Mouse (Mus musculus): ENCODE results near the gene Foxred1. TPM values are rescaled to one million over a fixed set of nuclear protein-coding genes. Genes with fewer than 3 reads are reported as not detected.

The Foxred1 gene
- polyA plus RNA-seq, 1 experiment from 2014 or later = 48.5 TPM

DNA sequence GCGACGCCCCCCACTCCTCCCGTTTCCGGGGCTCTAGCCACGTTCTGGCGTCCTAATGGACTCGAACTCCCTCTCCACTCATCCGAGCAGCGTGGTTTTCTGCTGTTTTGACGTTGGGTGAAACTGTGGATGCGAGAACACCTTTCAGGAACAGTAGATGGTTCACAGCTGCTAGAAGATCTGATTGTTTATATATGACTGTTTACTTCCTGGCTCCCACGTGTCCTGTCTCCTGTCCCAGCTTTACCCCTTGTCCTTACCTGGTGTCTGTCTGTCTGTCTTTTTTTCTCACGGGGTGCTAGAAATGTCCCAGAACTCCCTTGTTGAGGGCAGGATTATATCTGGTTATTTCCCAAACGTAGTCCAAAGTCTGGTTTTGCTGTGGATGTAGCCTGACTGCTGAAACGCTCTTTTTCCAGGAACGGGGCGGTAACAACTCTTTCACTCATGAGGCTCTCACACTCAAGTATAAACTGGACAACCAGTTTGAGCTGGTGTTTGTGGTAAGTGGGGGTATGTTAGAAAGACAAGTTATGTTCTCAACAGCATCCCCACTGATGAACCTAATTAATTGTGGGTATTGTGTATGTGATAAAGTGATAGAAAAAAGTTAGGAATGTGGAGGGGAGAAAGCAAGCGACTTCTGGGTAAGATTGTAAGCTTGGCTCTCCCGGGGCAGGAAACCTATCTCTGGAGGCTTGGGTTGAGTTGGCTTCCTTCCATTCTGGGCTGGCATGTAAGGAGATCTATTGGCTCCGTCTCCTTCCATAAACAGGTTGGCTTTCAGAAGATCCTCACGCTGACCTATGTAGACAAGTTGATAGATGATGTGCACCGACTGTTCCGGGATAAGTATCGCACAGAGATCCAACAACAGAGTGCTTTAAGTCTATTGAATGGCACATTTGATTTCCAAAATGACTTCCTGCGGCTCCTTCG lies 987 bp upstream of the Foxred1 start:
- ATAC-seq (ENCODE audit: low FRiP score, low read depth) = no peak
- WGBS = 38% methylated on average over 26 of the region's 26 CpGs
- Histone ChIP-seq H3K4me1 (peaks cover 16% of the 10 kb centered on the region), H3K9me3 (no peaks in the 10 kb centered on the region), H3K36me3 (peaks cover 57% of the 10 kb centered on the region), H3K4me3 (peak overlapping the region; percentile 87), H3K27ac (replicated peaks) (peak overlapping the region; percentile 58; the same call in 1 of the 2 replicates), H3K9ac (replicated peaks) (peak overlapping the region; percentile 80), H3K27me3 (no peaks in the 10 kb centered on the region), H3K4me2 (replicated peaks) (peak overlapping the region; percentile 91)

DNA sequence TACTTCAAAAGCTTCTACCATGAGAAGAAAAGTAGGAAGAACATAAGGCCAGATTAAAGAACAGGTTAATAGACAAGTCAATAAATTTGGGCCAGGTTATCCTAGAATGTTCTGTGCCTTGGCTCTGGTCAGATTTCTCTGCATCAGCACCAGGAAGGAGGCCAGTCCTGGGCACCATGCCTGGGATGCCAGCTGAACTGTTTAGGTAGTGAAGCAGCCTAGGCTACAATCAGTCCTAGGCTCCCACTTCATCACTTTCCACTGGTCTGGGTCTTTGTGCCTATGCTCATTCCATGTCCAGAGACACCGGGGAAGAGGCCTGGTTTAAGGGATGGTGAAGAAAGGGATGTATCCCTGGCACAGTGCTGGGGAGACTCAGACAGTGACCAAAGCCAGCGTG lies 6.4 kb downstream of the Foxred1 start:
- Histone ChIP-seq H3K9ac (replicated peaks) (no peak overlapping the region), H3K27ac (replicated peaks) (no peak overlapping the region), H3K36me3 (peaks cover 41% of the 10 kb centered on the region), H3K9me3 (no peaks in the 10 kb centered on the region), H3K4me3 (no peak overlapping the region), H3K4me2 (replicated peaks) (no peak overlapping the region), H3K27me3 (no peaks in the 10 kb centered on the region), H3K4me1 (peaks cover 9% of the 10 kb centered on the region; the same call in 1 of the 2 replicates)
- ATAC-seq (ENCODE audit: low FRiP score, low read depth) = no peak
- WGBS = 97% methylated on average over 2 of the region's 2 CpGs

DNA sequence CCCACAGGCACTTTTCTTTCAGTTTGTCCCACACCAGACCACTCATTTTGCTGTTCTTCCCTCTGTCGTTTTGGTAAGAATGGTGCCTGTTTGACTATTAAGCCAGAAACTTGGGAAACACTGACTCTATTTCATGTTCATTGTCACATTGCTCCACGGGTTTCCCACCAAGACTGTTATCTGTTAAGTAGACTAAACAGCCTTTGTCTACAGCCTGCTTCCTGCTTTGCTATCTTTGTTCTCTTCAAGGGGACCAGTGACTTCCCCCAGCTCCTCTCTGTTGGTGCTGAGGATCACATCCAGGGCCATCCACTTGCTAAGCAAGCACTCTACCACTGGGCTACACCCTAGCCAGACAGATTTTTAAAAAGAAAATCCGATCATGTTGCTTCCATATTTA lies 7.3 kb downstream of the Foxred1 start:
- H3K4me3 ChIP-seq = no peak overlapping the region
- H3K36me3 ChIP-seq = peaks cover 41% of the 10 kb centered on the region
- no peak for ATAC-seq (ENCODE audit: low FRiP score, low read depth)
- 78% methylated on average over 3 of the region's 3 CpGs for WGBS
- H3K9ac ChIP-seq (replicated peaks) = no peak overlapping the region
- H3K4me2 ChIP-seq (replicated peaks) = no peak overlapping the region
- H3K9me3 ChIP-seq = no peaks in the 10 kb centered on the region
- H3K4me1 ChIP-seq = peaks cover 17% of the 10 kb centered on the region
- no peaks in the 10 kb centered on the region for H3K27me3 ChIP-seq
- H3K27ac ChIP-seq (replicated peaks) = no peak overlapping the region

- Histone ChIP-seq H3K4me1 (peaks cover 17% of the 10 kb centered on the region), H3K9me3 (no peaks in the 10 kb centered on the region), H3K36me3 (peaks cover 13% of the 10 kb centered on the region), H3K4me3 (peak overlapping the region; percentile 71), H3K9ac (replicated peaks) (peak overlapping the region; percentile 72; the same call in 1 of the 2 replicates), H3K27me3 (no peaks in the 10 kb centered on the region), H3K4me2 (replicated peaks) (peak overlapping the region; percentile 77), H3K27ac (replicated peaks) (no peak overlapping the region)
- ATAC-seq (ENCODE audit: low FRiP score, low read depth) = no peak
- 66% methylated on average over 9 of the region's 9 CpGs for WGBS
These were observed 10.3 kb downstream of the Foxred1 start for GRCm38 (mm10) chr9:35200529-35201060.

GRCm38 (mm10) chr9:35199772-35200471 lies 10.9 kb downstream of the Foxred1 start, which contains the start of the genes Srpr and Tirap:
Gene Srpr, plus strand, starts transcription at chr9:35200175.
Gene Tirap, minus strand, starts transcription at chr9:35200291.
- under 1% methylated on average over 33 of the region's 44 CpGs for WGBS
- Histone ChIP-seq H3K4me2 (replicated peaks) (peak within 1 kb of the TSS; percentile 77), H3K9ac (replicated peaks) (peak within 1 kb of the TSS; percentile 72), H3K27ac (replicated peaks) (peak within 1 kb of the TSS; percentile 52; the same call in 1 of the 2 replicates), H3K9me3 (no peaks in the 10 kb centered on the region), H3K4me1 (peaks cover 17% of the 10 kb centered on the region), H3K27me3 (no peaks in the 10 kb centered on the region), H3K4me3 (peak within 1 kb of the TSS; percentile 71), H3K36me3 (peaks cover 6% of the 10 kb centered on the region)
- ATAC-seq (ENCODE audit: low FRiP score, low read depth) = peak; percentile 94

GRCm38 (mm10) chr9:35198945-35199771 lies 11.7 kb downstream of the Foxred1 start:
- no peaks in the 10 kb centered on the region for H3K9me3 ChIP-seq
- no peaks in the 10 kb centered on the region for H3K36me3 ChIP-seq
- WGBS = 27% methylated on average over 18 of the region's 18 CpGs
- ATAC-seq (ENCODE audit: low FRiP score, low read depth) = peak; percentile 81
- peak overlapping the region; percentile 77 for H3K4me2 ChIP-seq (replicated peaks)
- peak overlapping the region; percentile 71 for H3K4me3 ChIP-seq
- H3K4me1 ChIP-seq = peaks cover 17% of the 10 kb centered on the region
- H3K27ac ChIP-seq (replicated peaks) = 0 out of 2 replicates have a peak overlapping the region, but pooled peaks have one; percentile 52
- H3K27me3 ChIP-seq = no peaks in the 10 kb centered on the region
- peak overlapping the region; percentile 72 for H3K9ac ChIP-seq (replicated peaks)

- WGBS = 79% methylated on average over 10 of the region's 10 CpGs
- no peak for ATAC-seq (ENCODE audit: low FRiP score, low read depth)
- Histone ChIP-seq H3K9ac (replicated peaks) (no peak overlapping the region), H3K4me3 (no peak overlapping the region), H3K27ac (replicated peaks) (no peak overlapping the region), H3K9me3 (no peaks in the 10 kb centered on the region), H3K27me3 (no peaks in the 10 kb centered on the region), H3K36me3 (no peaks in the 10 kb centered on the region), H3K4me1 (peaks cover 17% of the 10 kb centered on the region), H3K4me2 (replicated peaks) (no peak overlapping the region)
These were observed 12.5 kb downstream of the Foxred1 start for GRCm38 (mm10) chr9:35198351-35198750.

DNA sequence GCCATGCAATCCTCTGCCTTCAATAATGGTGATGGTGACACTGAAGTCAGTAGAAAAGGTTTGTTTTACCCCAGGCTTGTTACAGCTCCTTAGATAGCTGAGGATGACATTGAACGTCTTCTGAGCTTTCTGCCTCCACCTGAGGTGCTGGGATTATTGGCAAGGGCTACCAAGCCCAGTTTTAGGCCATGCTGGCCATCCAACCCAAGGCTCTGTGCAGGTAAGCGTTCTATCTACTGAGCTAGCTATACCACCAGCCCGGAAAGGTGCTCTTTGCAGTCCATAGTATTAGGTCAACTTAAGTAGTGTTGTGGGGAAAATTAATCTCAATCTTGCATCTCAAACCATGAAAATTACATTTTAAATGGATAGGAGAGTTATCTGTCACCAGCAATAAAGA lies 13.2 kb downstream of the Foxred1 start:
- Histone ChIP-seq H3K4me1 (peaks cover 17% of the 10 kb centered on the region), H3K27ac (replicated peaks) (no peak overlapping the region), H3K36me3 (no peaks in the 10 kb centered on the region), H3K27me3 (no peaks in the 10 kb centered on the region), H3K4me3 (no peak overlapping the region), H3K9ac (replicated peaks) (no peak overlapping the region), H3K4me2 (replicated peaks) (no peak overlapping the region), H3K9me3 (no peaks in the 10 kb centered on the region)
- ATAC-seq (ENCODE audit: low FRiP score, low read depth) = no peak
- 90% methylated on average over 3 of the region's 3 CpGs for WGBS

- Histone ChIP-seq H3K4me3 (no peak overlapping the region), H3K27ac (replicated peaks) (no peak overlapping the region), H3K9me3 (no peaks in the 10 kb centered on the region), H3K4me1 (peaks cover 4% of the 10 kb centered on the region; the same call in 1 of the 2 replicates), H3K36me3 (peaks cover 5% of the 10 kb centered on the region; the same call in 1 of the 2 replicates), H3K4me2 (replicated peaks) (no peak overlapping the region), H3K9ac (replicated peaks) (no peak overlapping the region), H3K27me3 (no peaks in the 10 kb centered on the region)
- WGBS = 96% methylated on average over 3 of the region's 3 CpGs
- ATAC-seq (ENCODE audit: low FRiP score, low read depth) = no peak
These were observed 16.8 kb downstream of the Foxred1 start for GRCm38 (mm10) chr9:35194048-35194447.

DNA sequence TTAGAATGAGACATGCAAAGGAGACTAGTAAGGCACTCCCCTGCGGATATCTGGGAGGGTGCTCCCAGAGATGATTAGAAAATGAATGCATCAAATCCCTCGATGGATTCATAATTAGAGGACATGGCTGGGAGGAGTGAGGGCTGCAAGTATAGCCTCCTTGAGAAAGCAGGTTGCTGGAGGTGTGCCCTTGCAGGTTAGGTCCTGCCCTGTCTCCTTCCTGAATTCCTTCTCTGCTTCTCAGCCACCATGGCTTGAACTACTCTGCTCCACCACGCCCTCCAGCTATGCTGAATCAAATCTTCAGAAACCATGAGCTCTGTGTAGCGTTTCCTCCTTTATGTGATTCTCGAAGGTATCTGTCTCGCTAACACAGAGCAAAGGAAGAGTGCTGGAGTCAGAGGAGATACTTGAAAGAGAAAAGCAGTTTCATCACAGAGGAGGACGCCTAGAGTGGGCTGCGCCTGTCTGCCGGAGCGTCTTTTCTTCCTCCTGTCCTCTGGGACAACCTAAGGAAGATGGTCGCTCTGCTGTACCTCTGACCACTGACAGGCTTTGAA lies 17.8 kb downstream of the Foxred1 start:
- H3K4me3 ChIP-seq = no peak overlapping the region
- ATAC-seq (ENCODE audit: low FRiP score, low read depth) = no peak
- no peaks in the 10 kb centered on the region for H3K9me3 ChIP-seq
- no peaks in the 10 kb centered on the region for H3K4me1 ChIP-seq
- 81% methylated on average over 11 of the region's 11 CpGs for WGBS
- H3K27ac ChIP-seq (replicated peaks) = no peak overlapping the region
- H3K36me3 ChIP-seq = peaks cover 15% of the 10 kb centered on the region
- no peak overlapping the region for H3K9ac ChIP-seq (replicated peaks)
- H3K4me2 ChIP-seq (replicated peaks) = no peak overlapping the region
- no peaks in the 10 kb centered on the region for H3K27me3 ChIP-seq

DNA sequence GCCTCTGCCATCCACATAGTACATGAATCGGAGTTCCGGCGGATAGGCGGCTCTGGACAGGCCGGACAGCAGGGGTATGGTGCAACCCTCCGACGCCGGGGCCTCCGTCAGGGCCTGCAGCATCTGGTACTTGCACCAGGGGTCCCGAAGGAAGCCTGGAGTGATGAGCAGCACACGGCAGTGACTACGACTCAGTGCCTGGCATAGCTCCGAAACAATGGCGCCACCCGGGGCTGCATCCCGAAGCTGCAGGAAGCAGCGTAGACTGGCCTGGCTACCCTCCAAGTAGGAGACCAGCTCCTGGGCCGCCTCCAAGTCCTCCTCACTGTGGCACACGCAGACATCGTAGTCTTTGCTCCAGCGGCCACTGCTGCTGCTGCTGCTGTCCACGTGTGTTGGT lies 22.2 kb downstream of the Foxred1 start:
- Histone ChIP-seq H3K4me1 (no peaks in the 10 kb centered on the region), H3K4me2 (replicated peaks) (no peak overlapping the region), H3K9ac (replicated peaks) (no peak overlapping the region), H3K27me3 (no peaks in the 10 kb centered on the region), H3K4me3 (no peak overlapping the region), H3K27ac (replicated peaks) (no peak overlapping the region), H3K9me3 (no peaks in the 10 kb centered on the region), H3K36me3 (peaks cover 28% of the 10 kb centered on the region)
- 78% methylated on average over 22 of the region's 22 CpGs for WGBS
- ATAC-seq (ENCODE audit: low FRiP score, low read depth) = no peak

Data from midbrain, embryonic 12.5 days (tissue).